9 mouse cellular contexts compared by ENCODE assay signal in the genomic region with DNA sequence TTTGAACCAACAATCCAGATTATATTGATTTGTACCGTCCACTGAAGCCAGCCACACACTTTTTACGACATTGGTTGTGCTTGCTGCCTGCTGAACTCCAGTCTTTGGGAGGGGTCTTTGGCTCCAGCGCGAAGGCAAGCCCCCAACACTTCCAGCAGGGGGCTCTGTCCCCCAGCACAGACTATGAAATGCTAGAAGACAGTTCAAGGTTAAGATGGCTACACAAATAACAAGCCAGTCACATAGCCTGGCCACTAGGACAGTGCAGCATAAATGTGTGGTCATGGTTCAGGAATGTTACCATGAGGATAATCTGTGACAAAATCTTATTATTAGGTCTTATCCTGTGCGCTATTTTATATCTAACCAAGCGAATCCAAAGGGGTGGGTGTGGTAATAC.
DNase-seq lines count a peak whose midpoint lies in the region; ATAC-seq and TF ChIP-seq lines count a peak whose summit lies in the region.
"Had no signal": no experiment of that assay in that cellular context is flagged by ENCODE, and none has a peak within 500 bp of the region (broad histone marks: within the 10 kb centered on the region; RNA-seq: fewer than 3 reads in every experiment).

No protein-coding gene starts in this region.

- ATAC-seq in liver, embryonic 12.5 days = no peak
- ATAC-seq in common myeloid progenitor, adult 5-6 weeks (replicated peaks; ENCODE audit: low read depth, poor library complexity, severe bottlenecking) = 0 out of 2 replicates have a peak, but pooled peaks have one; percentile 52
- ATAC-seq in midbrain, postnatal 0 days (ENCODE audit: low FRiP score) = no peak

- H3K9me3 ChIP-seq in liver, embryonic 12.5 days (replicated peaks) = no peaks in the 10 kb centered on the region
- no peaks in the 10 kb centered on the region for H3K9me3 ChIP-seq in midbrain, postnatal 0 days (ENCODE audit: low read length)
- H3K9me3 ChIP-seq: embryonic facial prominence, embryonic 13.5 days had no signal

- peak; percentile 50 for TF ChIP-seq CTCF in liver, adult 2 months (IDR thresholded peaks at IDR 0.05; ENCODE audit: low read depth, low read length)
- peak; percentile 70 for TF ChIP-seq CTCF in midbrain, postnatal 0 days (IDR thresholded peaks at IDR 0.05)

- WGBS in liver, adult 2 months = 55% methylated on average over 6 of the region's 6 CpGs
- WGBS in liver, embryonic 12.5 days (ENCODE audit: insufficient replicate concordance) = 39% methylated on average over 6 of the region's 6 CpGs
- 58% methylated on average over 6 of the region's 6 CpGs for WGBS in midbrain, postnatal 0 days

- peak; percentile 0 for DNase-seq in liver, adult 2 months (ENCODE audit: extremely low read depth, low read depth, low spot score)
- peak; percentile 69 for DNase-seq in heart, postnatal 4 days
- peak; percentile 50 for DNase-seq in midbrain, postnatal 0 days (ENCODE audit: low spot score)
- DNase-seq in layer of hippocampus, adult 9-11 months = no peak
- DNase-seq in frontal cortex, postnatal 25 days (ENCODE audit: low spot score in 2 of 2) = no peak
- no peak for DNase-seq in urinary bladder, adult 2 months (ENCODE audit: low spot score)

- H3K27me3 ChIP-seq in liver, adult 2 months (ENCODE audit: control insufficient read depth, insufficient read depth, low read length) = no peaks in the 10 kb centered on the region
- no peaks in the 10 kb centered on the region for H3K27me3 ChIP-seq in liver, embryonic 12.5 days (replicated peaks)
- H3K27me3 ChIP-seq in midbrain, postnatal 0 days (ENCODE audit: insufficient read depth, low read length) = no peaks in the 10 kb centered on the region
- H3K27me3 ChIP-seq: embryonic facial prominence, embryonic 13.5 days had no signal

- H3K4me1 ChIP-seq in liver, adult 2 months (ENCODE audit: control insufficient read depth, insufficient read depth, low read length) = no peaks in the 10 kb centered on the region
- 0 out of 2 replicates have a peak, but pooled peaks cover 7% of the 10 kb centered on the region for H3K4me1 ChIP-seq in liver, embryonic 12.5 days
- H3K4me1 ChIP-seq in midbrain, postnatal 0 days (ENCODE audit: insufficient read depth, low read length) = no peaks in the 10 kb centered on the region

- no peaks in the 10 kb centered on the region for H3K79me2 ChIP-seq in liver, adult 2 months (ENCODE audit: control insufficient read depth, insufficient read depth, low read length)

- no peak overlapping the region for H3K4me3 ChIP-seq in liver, adult 2 months (ENCODE audit: insufficient read depth, low read depth, low read length)
- no peak overlapping the region for H3K4me3 ChIP-seq in liver, embryonic 12.5 days
- H3K4me3 ChIP-seq in midbrain, postnatal 0 days (ENCODE audit: low read depth, low read length) = no peak overlapping the region
- H3K4me3 ChIP-seq: embryonic facial prominence, embryonic 13.5 days had no signal

- H3K9ac ChIP-seq in liver, adult 2 months (ENCODE audit: low read depth, low read length) = no peak overlapping the region
- no peak overlapping the region for H3K9ac ChIP-seq in liver, embryonic 12.5 days
- H3K9ac ChIP-seq in midbrain, postnatal 0 days (replicated peaks; ENCODE audit: low read length, poor library complexity, severe bottlenecking) = no peak overlapping the region
- H3K9ac ChIP-seq: embryonic facial prominence, embryonic 13.5 days had no signal

- TF ChIP-seq POLR2A in liver, adult 2 months (IDR thresholded peaks at IDR 0.05; ENCODE audit: extremely low read depth, insufficient read depth, low read length) = no peak

- no peaks in the 10 kb centered on the region for H3K36me3 ChIP-seq in liver, adult 2 months (ENCODE audit: control insufficient read depth, insufficient read depth, low read length)
- H3K36me3 ChIP-seq in liver, embryonic 12.5 days = no peaks in the 10 kb centered on the region
- H3K36me3 ChIP-seq in midbrain, postnatal 0 days (ENCODE audit: insufficient read depth, low read length) = no peaks in the 10 kb centered on the region
- H3K36me3 ChIP-seq: embryonic facial prominence, embryonic 13.5 days had no signal

- no peak overlapping the region for H3K27ac ChIP-seq in liver, adult 2 months (replicated peaks; ENCODE audit: insufficient read depth, low read depth, low read length)
- H3K27ac ChIP-seq in liver, embryonic 12.5 days = no peak overlapping the region
- no peak overlapping the region for H3K27ac ChIP-seq in midbrain, postnatal 0 days (ENCODE audit: low read depth, low read length)
- H3K27ac ChIP-seq: embryonic facial prominence, embryonic 13.5 days had no signal

- no peak overlapping the region for H3K4me2 ChIP-seq in liver, embryonic 12.5 days
- no peak overlapping the region for H3K4me2 ChIP-seq in midbrain, postnatal 0 days (ENCODE audit: low read depth, low read length, poor library complexity, severe bottlenecking)
- H3K4me2 ChIP-seq: embryonic facial prominence, embryonic 13.5 days had no signal

Comparison
In these comparisons a context has a peak if more than half of its experiments do, and no peak if none do; other contexts are left out.
1. DNase-seq: peak in liver, adult 2 months (single experiment), heart, postnatal 4 days (single experiment) and midbrain, postnatal 0 days (single experiment); none in layer of hippocampus, adult 9-11 months (single experiment), frontal cortex, postnatal 25 days (0 of 2) and urinary bladder, adult 2 months (single experiment).